Mouse (Mus musculus) left cerebral cortex, postnatal 10 days (tissue): Measurements from ENCODE around the gene Ly6g6e. TPM values are rescaled to one million over a fixed set of nuclear protein-coding genes. Genes with fewer than 3 reads are reported as not detected.
"Not testable (repeated sequence)": the region's sequence is repeated elsewhere in the genome, so short reads cannot be mapped to it uniquely, and the experiment has no call there.

Experiments
- DNase-seq, 2 experiments: peaks; one replicate each; pipeline ENCODE4 v3.0.0; 2021 to 2022; ENCODE audit warnings: low spot score in 2 of 2, mixed read lengths in 1 of 2; ENCODE audit errors: extremely low spot score in 1 of 2
- intact Hi-C: fragments of 180-260 bp; cut with DNase I; formaldehyde crosslinking; loops from one replicate; pipeline ENCODE4 v1.15.1; 2025
- total RNA-seq, 2 experiments: library from RNA; stranded (reverse); gene quantifications; 2 replicates each; pipeline ENCODE4 v1.2.3; 2021

Ly6g6e gene
- 1 to 10 TPM; 1.6 to 2.3 TPM for total RNA-seq

DNA sequence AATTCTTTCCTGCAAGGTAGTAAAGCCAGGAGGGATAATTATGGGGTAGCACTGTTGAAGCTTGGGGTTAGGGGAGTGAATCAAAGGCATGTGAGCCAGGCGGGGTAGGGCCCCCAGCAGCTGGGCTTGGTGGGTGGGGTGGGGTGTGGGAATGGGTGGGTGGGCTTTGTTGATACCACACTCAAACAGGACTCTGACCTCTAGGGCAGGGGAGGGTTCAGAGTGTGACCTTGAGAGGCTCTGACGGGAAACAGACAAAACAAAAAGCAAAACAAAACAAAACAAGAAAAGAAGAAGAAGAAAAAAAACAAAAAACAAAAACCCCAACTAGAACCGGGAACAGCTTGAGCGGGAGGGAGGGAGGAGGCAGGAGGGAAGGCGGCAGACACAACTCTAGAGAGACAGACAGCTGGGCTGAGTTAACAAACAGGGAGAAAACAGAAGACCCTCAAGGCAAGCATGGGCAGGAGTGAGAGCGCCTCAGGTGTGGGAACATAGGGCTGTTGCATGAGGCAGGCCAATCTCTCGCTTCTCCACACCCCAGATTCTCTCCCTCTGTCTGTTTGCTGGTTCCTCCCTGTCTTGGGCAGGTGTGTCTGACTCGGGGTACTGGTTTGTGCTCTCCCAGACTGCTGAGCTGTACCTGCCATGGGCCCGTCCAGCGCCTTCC, at the start of gene Ly6g6e:
Gene Ly6g6e (plus strand): TSS at position 396 of the 670 bp plus-strand sequence.
- intact Hi-C loops: no loop called here
- DNase-seq: no peak

GRCm38 (mm10) chr17:35027277-35028068, 49.2 kb upstream of the Ly6g6e start, which contains the start of gene Sapcd1:
Sapcd1 (minus strand) TSS chr17:35028016.
- DNase-seq: peak in 1 of 2 experiments; percentile 80
- intact Hi-C loops: no loop called here

DNA sequence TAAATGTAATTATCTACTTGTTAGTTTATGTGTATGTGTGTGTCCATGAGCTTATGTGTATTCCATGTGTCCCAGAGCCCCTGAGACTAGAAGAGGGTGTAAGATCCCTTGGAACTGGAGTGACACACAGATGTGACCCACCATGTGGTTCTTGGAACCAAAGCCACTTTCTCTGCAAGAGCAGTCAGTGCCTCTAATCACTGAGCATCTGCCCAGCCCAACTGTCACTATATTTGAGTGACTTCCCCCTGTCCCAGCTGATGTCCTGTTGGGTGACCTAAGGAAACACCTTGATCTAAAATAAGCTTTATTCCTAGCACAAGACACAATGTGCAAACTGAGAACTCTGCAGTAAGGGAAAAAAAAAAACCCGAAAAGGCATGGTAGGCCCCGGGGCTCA, 48.4 kb upstream of the Ly6g6e start:
- no peak for DNase-seq
- intact Hi-C loops: no loop called here

GRCm38 (mm10) chr17:35029691-35030532, 46.8 kb upstream of the Ly6g6e start:
- intact Hi-C loops: no loop called here
- no peak for DNase-seq

- DNase-seq: no peak
- intact Hi-C loops: no loop called here
Measured at GRCm38 (mm10) chr17:35031272-35031671, 45.4 kb upstream of the Ly6g6e start.

GRCm38 (mm10) chr17:35031880-35032279, 44.8 kb upstream of the Ly6g6e start:
- DNase-seq: no peak
- intact Hi-C loops: no loop called here

DNA sequence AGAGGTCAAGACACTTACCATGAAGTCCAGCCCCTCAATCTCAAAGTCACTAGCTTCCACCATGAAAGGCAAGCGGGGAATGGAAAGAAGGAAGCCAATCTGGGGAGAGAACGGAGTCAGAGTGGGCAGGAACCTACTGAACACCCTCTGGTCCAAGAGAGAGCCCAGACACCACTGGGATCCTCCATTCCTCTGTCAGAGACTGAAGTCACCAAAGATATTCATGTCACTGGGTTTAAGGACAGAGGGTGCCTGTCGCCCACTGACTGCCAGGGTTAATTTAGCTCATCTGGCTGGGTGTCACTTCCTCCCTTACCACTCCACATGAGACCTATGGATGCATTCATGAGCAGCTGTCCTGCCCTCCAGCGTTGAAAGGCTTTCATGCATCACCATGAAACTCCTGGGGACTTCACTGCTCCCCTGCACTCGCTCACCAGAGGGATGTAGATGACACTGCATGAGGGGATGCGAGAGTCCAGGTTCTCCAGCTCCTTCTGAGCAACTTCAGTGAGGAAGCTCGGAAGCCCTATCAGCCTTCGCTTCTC, 44.3 kb upstream of the Ly6g6e start:
- intact Hi-C loops: no loop called here
- DNase-seq: no peak

DNA sequence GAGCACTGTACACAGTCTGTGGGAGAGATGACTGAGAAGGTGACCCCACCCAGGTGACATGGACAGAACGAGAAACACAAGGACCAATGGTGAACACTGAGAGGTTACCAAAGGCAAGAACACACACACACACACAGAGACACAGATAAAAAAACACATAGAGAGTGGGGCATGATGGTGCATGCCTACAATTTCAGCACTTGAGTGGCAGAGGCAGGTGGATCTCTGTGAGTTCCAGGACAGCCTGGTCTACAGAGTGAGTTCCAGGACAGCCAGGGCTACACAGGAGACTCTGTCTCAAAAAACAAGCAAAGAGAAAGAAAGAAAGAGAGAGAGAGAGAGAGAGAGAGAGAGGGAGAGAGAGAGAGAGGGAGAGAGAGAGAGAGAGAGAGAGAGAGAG, 43.0 kb upstream of the Ly6g6e start:
- DNase-seq, intact Hi-C loops: not testable (repeated sequence)

DNA sequence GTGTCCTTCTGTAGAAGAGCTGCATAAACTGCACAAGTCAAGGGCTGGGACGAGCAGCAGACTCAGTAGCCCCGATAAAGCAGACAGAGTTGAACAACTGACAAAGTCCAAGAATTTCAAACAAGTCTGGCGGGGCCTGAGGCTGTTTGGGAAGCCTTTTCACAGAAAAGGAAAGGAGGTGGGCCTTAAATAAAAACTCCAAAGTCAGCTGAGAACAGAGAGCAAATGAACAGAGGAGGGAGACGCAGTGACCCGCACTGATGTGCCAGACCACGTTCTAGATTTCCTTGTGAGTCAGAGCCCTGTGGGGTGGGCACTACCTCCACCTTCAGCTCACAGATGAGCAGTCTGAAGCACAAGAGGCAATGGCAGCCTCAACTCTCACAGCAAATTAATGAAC, 41.8 kb upstream of the Ly6g6e start:
- intact Hi-C loops: no loop called here
- DNase-seq: no peak

DNA sequence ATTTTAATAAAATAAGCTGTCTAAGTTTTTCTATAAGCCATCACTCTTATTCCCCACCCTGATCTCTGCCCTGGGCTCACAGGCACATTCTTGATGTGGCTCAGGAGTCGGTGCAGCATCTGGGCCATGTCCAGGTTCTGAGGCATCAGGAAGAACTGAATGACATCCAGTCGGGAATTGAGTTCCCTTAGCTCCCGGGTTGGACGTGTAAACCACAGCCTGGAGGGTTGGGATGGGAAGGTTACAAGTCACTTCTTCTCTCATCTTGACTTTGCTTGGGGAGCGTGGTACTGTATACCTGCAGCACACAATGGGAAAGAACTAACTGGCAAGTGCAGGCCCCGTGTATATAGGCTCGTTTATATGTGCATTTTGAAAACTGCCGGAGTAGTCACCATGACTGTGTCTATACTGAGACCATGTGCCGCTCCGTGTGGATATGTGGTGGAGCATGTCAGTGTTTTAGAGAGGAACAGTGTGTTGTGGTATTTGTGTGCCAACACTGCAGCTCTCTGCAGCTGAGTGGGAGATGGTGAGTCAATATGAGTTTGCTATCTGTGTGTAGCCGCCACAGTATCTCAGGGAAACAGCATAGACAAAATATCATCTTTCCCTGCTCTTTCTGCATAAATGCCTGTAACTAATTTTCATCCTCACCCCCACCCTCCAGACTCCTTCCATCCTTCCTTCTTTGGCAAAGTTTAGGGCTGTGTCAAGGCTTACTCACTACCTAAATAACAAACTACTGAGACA, 37.4 kb upstream of the Ly6g6e start:
- no peak for DNase-seq
- intact Hi-C loops: no loop called here

DNA sequence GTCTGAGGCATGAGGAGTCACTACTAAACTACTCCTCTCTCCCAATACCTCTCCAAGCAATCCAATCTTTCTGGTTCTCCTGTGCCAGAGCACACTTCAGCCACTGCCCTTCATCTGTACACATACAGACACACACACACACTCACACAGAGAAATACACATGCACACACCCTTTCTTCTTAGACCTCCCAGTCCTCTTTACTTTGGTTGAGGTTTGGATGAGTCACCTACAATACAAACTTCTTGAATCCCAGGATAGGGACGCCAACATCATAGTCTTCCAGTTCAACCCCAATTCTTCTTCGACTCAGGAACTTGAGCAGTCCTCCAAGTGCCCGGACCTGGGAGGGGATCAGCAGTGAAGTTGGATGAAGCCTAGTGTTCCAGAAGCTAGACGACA, 32.9 kb upstream of the Ly6g6e start:
- intact Hi-C loops: no loop called here
- no peak for DNase-seq

- no peak for DNase-seq
- intact Hi-C loops: no loop called here
Measured at GRCm38 (mm10) chr17:35044904-35045806, 31.5 kb upstream of the Ly6g6e start.

DNA sequence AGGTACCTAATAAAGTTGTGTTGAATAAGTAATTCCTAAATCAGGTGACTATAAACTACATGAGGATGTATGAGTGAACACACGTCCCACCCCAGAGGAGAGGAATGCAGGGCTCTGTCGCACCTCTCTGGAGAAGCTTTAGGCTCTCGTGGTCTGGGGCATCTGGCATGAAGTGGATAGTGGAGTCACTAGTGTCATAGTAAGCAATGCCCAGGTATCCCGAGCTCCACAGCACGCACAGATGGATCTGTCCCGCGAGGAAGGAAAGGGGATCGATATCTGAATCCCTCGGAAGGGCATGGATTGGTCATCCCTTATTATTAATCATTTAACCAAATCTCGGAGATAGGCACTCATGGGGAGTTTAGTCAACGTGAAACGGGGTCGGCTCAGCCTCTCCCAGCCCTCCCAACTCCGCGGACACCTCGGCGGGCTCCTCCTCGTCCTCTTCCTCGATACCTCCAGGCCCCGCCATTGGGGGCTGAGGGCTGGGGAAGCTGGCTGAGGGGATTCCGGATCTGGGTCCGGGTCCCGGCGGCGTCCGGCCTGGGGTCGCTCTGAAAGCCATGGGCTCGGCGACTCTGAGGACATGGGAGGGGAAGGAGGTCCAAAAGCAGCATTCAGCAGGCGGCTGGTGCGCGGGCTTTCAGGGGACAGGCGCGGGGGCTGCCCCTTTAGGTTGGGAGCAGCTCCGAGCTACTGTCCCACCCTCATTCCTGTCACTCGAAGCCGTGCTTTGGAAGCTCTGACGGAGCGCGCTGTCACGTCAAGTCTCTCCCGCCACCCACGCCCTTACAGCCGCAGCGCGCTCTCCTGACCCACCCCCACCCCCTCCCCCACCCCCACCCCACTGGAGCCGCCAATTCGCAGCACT, 30.7 kb upstream of the Ly6g6e start:
- DNase-seq: no peak
- intact Hi-C loops: no loop called here

- peak; percentile 96 to 98 for DNase-seq
- intact Hi-C loops: no loop called here
Measured at GRCm38 (mm10) chr17:35046681-35047455, 29.8 kb upstream of the Ly6g6e start, which contains the start of gene Msh5. Msh5 (minus strand) TSS chr17:35046745.

DNA sequence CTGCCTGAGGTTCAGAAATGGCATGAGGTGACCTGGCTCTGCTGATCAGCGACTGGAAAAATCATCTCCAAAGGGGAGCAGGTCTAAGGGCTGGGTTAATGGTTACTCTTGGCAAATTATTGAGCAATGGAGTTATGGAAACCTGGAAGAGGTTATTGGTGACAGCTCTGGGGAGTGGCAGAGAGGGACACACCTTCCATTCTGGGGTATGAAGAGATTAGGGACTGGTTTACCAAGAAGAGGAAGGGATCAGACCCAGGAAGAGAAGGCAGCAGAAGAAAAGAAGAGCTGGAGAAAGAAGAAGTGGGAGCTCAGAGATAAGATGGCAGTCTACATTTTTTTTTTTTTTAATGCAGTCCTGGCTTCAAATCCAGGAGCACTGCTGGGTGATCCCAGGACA, 29.0 kb upstream of the Ly6g6e start:
- intact Hi-C loops: no loop called here
- no peak for DNase-seq
